Mouse (Mus musculus) kidney, adult 2 months (tissue): ENCODE data around the gene St3gal6. TPM values are rescaled to one million over a fixed set of nuclear protein-coding genes. Genes with fewer than 3 reads are reported as not detected.

Experiments used
- DNase-seq: peaks from one replicate; pipeline ENCODE4 v3.0.0; 2021
- H3K27ac ChIP-seq: fragments of 200-500 bp; 2 replicates; pipeline ENCODE4 v1.5.1; 2012; ENCODE audit warnings: low read depth, low read length, control low read depth, inconsistent platforms; ENCODE audit not compliant: insufficient read depth
- H3K27me3 ChIP-seq: fragments of 200-500 bp; replicated peaks from 2 replicates; pipeline ENCODE4 v1.6.1; 2012; ENCODE audit warnings: mild to moderate bottlenecking, moderate library complexity, low read length, inconsistent platforms; ENCODE audit not compliant: control insufficient read depth, insufficient read depth
- H3K36me3 ChIP-seq: fragments of 200-500 bp; 2 replicates; pipeline ENCODE4 v1.6.1; 2012; ENCODE audit warnings: mild to moderate bottlenecking, moderate library complexity, low read length, inconsistent platforms; ENCODE audit not compliant: control insufficient read depth, insufficient read depth
- H3K4me1 ChIP-seq: fragments of 200-500 bp; 2 replicates; pipeline ENCODE4 v1.6.1; 2011; ENCODE audit warnings: low read length; ENCODE audit not compliant: control insufficient read depth, insufficient read depth
- H3K4me3 ChIP-seq: fragments of 200-500 bp; 2 replicates; pipeline ENCODE4 v1.5.1; 2011; ENCODE audit warnings: mild to moderate bottlenecking, low read depth, low read length, control low read depth; ENCODE audit not compliant: insufficient read depth
- CTCF ChIP-seq: fragments of 200-500 bp; conservative IDR thresholded peaks from 2 replicates; pipeline ENCODE4 v1.5.1; 2011; ENCODE audit warnings: low read depth, mild to moderate bottlenecking, control low read depth, low read length, moderate library complexity, mixed read lengths; ENCODE audit not compliant: insufficient read depth, insufficient read length
- POLR2A ChIP-seq: fragments of 200-500 bp; IDR thresholded peaks from one replicate; pipeline ENCODE4 v1.6.1; 2011; ENCODE audit warnings: low read depth, low read length, control low read depth
- WGBS: fragments of 180-500 bp; shearing (Covaris S2); methylation state at CpG from one replicate; pipeline ENCODE4 v1.1.7; 2018; 5-methylcytosine and 5-hydroxymethylcytosine counted together
- polyA plus RNA-seq: library from polyadenylated mRNA; depleted of rRNA; stranded (reverse); fragments of >200 nt; gene quantifications from 2 replicates; pipeline ENCODE4 v1.2.3, GENCODE M21; 2012

St3gal6 gene
- polyA plus RNA-seq, 1 experiment, result 32.5 TPM

DNA sequence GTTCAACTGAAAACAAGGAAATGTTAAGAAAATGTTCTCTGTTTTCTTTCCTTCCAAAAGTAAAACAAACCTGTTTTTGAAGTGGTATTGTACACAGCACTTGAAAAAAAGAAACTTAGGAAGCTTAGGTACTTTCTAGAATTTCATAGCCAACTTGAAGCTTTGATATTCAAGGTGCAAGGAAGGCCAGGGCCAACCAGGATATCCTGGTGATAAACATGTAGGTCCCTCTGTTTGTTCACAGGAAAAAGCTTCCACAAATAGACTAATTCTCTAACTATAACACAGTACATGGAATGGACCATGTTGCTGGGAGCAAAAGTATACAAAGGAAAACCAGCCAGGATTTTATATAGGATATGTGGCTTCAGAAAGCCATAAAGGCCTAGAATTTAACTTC lies 27.3 kb downstream of the St3gal6 start:
- no peak for DNase-seq
- H3K4me3 ChIP-seq, result no peak overlapping the region
- H3K36me3 ChIP-seq, result peaks cover 5% of the 10 kb centered on the region
- peak overlapping the region; percentile 45; the same call in 1 of the 2 replicates for H3K27ac ChIP-seq
- no peaks in the 10 kb centered on the region for H3K27me3 ChIP-seq
- peaks cover 13% of the 10 kb centered on the region for H3K4me1 ChIP-seq
- no peak for TF ChIP-seq POLR2A
- no peak for TF ChIP-seq CTCF

DNA sequence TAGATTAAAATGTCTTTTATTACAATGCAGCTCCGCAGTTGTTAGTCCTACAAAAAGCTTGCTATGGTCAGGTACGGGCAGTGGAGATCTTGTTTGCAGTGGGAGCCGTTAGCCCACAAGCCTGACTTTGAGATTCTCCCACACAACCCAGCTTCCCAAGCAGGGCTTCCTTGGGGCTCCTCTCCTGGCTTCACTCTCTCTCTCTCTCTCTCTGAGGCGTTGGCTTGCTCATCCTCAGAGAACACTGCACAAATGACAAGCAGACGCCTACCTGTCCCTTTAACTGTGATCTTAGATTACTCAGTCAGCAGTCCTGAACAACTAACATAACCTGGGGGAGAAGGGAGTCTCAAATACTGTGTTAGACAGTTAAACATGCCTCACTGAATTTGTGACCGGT lies 36.2 kb downstream of the St3gal6 start:
- peaks cover 4% of the 10 kb centered on the region for H3K36me3 ChIP-seq
- no peak overlapping the region for H3K4me3 ChIP-seq
- DNase-seq, result no peak
- 71% methylated on average over 6 of the region's 6 CpGs for WGBS
- H3K27ac ChIP-seq, result no peak overlapping the region
- peaks cover 11% of the 10 kb centered on the region for H3K4me1 ChIP-seq
- no peaks in the 10 kb centered on the region for H3K27me3 ChIP-seq
- TF ChIP-seq CTCF (no peak), POLR2A (no peak)

DNA sequence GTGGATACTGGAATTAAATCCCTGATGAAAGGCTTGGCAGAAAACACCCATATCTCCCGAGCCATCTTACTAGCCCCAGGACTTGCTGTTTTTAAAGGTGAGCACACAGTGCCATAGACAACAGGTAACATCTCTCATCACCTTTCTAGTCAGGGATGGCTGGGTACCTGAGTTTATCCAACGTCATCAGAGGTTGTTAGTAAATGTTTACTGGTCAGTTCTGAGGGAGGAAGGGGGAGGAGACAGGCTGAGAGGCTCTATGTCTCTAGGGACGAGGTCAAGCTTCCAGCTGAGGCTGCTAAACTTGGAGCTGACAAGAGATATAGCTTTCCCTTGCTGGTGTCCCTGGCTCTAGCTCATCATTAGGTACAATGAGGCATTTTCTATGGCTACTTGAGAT lies 41.7 kb downstream of the St3gal6 start:
- 8% methylated on average over 3 of the region's 3 CpGs for WGBS
- DNase-seq, result peak; percentile 70
- Histone ChIP-seq H3K27me3 (no peaks in the 10 kb centered on the region), H3K27ac (peak overlapping the region; percentile 95), H3K4me3 (no peak overlapping the region), H3K4me1 (peaks cover 29% of the 10 kb centered on the region), H3K36me3 (peaks cover 7% of the 10 kb centered on the region)
- TF ChIP-seq CTCF (no peak), POLR2A (no peak)

DNA sequence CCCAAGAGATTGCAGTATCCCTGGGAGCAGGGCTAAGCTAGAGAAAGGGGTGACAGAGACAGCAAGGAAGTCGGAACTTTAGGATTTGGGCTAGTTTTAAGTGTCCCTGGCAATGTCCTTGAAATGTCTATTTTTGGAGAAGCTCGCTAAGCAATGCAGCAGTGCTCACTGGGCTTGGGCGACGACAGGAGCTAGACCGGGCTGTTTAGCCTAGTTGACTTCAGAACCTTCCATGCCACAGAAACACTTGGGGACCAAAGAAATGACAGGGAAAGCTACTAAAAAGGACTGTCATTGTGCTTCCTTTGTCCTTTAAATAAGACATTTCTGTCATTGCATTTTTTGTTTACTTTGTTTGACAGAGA lies 42.2 kb downstream of the St3gal6 start:
- DNase-seq, result no peak
- 7% methylated on average over 5 of the region's 5 CpGs for WGBS
- Histone ChIP-seq H3K4me1 (peaks cover 29% of the 10 kb centered on the region), H3K27ac (peak overlapping the region; percentile 95), H3K4me3 (no peak overlapping the region), H3K36me3 (peaks cover 7% of the 10 kb centered on the region), H3K27me3 (no peaks in the 10 kb centered on the region)
- TF ChIP-seq CTCF, result no peak
- TF ChIP-seq POLR2A, result no peak

DNA sequence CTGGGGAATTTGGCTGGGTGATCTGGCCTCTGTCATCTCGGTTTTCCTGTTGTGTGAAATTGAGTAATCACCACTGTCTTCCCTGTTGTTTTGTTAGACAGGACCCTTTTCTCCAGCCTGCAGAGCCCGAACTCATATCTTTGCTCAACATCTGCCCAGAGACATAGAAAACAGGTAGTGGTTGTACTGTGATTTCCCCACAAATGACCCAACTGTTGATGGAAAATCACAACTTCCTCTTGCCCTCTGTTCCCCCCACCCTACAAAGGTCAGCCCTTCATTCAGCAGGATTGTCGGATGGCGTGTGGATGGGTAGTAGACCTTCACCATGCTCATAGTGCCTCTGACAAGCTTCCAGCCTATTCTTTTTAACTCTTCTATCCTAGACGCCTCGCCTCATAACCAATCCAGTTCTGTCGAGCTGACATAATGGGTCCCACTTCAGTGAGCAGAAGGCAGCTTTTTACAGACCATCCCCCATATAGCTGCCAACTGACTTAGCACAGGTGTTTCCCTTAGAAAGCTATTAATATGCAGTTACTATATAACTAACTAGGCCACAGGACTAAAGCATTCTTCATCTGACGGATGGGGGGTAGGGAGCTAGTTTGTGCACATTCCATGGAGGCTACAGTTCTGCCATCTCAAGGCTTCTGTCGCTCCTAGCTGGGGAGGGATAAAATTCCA lies 42.7 kb downstream of the St3gal6 start:
- no peak overlapping the region for H3K4me3 ChIP-seq
- peaks cover 7% of the 10 kb centered on the region for H3K36me3 ChIP-seq
- 21% methylated on average over 9 of the region's 9 CpGs for WGBS
- TF ChIP-seq CTCF (no peak), POLR2A (no peak)
- no peaks in the 10 kb centered on the region for H3K27me3 ChIP-seq
- DNase-seq, result peak; percentile 85
- peaks cover 33% of the 10 kb centered on the region for H3K4me1 ChIP-seq
- H3K27ac ChIP-seq, result peak overlapping the region; percentile 95

DNA sequence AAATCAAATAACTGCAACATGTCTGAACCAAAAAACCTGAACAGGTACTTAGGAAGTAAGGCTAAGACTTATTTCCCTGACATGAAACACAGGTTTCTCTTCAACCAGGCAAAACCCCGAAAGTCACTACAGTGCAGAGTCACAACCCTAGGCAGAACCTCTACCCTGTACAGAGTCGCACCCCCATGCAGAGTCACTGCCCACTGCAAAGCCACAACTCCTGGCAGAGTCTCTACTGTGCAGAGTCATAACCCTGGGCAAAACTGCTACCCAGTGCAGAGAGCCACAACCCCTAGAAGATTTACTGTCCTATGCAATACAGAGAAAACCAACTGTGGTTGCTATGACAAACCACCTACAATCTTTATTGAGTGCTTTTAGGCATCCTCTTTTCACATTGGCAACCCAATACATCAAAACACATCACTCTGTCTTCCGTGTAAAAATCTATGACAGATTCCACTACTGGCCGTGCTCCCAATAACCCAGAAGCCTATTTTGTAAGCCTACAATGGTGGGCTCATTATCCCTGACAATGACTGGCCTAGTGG lies 44.1 kb downstream of the St3gal6 start:
- H3K4me3 ChIP-seq, result no peak overlapping the region
- TF ChIP-seq POLR2A, result no peak
- no peak for TF ChIP-seq CTCF
- 74% methylated on average over 4 of the region's 4 CpGs for WGBS
- DNase-seq, result no peak
- no peaks in the 10 kb centered on the region for H3K27me3 ChIP-seq
- H3K27ac ChIP-seq, result peak overlapping the region; percentile 12
- peaks cover 7% of the 10 kb centered on the region for H3K36me3 ChIP-seq
- H3K4me1 ChIP-seq, result peaks cover 44% of the 10 kb centered on the region

DNA sequence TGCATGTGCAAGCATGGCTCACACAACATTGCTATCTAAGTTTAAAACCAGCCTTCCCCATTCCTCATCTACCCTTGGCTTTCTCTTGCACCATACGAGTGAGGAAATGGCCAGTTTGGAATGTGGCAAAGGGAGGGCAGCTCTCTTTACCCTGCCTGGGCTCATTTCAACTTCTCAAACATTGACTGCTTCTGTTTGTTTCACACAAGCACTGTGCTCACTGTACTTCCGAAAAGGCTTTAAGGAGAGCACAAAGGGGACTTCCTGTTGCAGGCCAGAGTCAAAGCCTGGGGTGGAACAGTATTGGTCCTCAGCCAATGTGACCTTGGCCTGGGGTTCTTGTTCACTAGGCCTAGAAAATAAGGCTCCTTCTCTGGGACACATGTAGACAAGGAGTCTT lies 47.7 kb downstream of the St3gal6 start:
- Histone ChIP-seq H3K27me3 (no peaks in the 10 kb centered on the region), H3K27ac (peak overlapping the region; percentile 72), H3K4me3 (no peak overlapping the region), H3K36me3 (peaks cover 10% of the 10 kb centered on the region; the same call in 1 of the 2 replicates), H3K4me1 (peaks cover 29% of the 10 kb centered on the region)
- peak; percentile 83 for DNase-seq
- 11% methylated on average over 2 of the region's 2 CpGs for WGBS
- TF ChIP-seq POLR2A (no peak), CTCF (no peak)
